Mouse (Mus musculus) kidney, postnatal 36 days (tissue): Measurements from ENCODE around the gene Nsun7.

ENCODE experiments used
- DNase-seq, 2 experiments: peaks; one replicate each; pipeline ENCODE4 v3.0.0; 2021 to 2022; ENCODE audit warnings: mixed read lengths in 2 of 2

Gene Nsun7

DNA sequence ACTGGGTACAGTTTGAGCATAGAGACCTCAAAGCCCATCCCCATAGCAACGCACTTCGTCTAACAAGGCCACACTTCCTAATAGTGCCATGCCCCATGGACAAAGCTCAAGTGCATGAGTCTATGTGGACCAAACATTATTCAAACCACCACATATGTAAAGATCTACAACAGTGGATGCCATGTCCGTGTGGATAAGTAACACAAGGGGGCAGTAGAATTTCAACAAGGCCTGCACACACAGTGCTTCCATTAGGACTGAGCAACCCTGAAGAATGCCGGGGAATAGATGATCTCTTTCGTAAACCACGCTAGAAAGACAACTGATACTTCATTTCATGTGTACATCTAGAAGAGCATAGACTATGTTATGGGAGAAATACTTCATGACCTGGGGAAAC is 21.0 kb downstream of the Nsun7 start:
- no peak for DNase-seq

DNA sequence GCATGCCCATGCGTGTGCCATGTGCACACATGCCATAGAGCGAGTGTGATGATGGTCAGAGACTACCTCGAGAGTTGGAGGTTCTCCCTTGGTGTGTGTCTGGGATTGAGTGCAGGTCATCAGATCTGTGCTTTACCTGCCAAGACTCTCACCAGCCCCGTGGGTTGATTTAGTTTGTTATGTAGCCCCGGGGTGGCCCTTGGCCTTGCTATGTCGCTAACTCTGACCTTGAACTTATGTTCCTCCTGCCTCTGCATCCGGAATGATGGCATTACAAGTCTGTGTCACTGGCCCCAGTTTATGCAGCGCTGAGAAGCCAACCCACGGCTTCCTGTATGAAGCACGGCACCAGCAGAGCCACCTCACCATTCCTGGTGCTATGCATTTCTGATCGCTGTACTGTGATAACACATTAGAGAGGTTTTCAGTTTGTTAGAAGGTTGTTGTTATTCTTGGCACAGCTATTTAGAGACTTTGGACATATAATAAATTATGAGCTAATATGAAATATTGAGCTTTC is 34.5 kb downstream of the Nsun7 start:
- DNase-seq: peak in 1 of 2 experiments; percentile 14

DNA sequence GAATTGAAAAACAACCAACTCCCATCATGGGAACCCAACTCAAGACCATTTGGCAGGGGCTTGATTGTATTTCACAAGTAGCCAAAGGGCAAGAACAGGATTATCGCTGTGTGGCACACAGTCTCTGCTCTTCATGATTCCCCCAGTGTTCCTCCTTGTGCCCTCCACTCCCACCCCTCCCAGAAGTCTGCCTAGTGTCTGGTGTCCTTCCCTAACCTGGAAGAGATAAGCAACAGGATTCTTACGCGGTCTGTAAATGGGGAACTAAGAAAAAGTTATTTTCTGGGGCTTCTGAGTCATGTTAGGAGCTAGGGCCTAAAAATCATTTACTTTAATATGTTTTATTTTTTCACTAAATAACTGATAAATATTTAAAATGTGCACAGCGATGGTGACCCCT is 35.3 kb downstream of the Nsun7 start:
- DNase-seq: no peak

DNA sequence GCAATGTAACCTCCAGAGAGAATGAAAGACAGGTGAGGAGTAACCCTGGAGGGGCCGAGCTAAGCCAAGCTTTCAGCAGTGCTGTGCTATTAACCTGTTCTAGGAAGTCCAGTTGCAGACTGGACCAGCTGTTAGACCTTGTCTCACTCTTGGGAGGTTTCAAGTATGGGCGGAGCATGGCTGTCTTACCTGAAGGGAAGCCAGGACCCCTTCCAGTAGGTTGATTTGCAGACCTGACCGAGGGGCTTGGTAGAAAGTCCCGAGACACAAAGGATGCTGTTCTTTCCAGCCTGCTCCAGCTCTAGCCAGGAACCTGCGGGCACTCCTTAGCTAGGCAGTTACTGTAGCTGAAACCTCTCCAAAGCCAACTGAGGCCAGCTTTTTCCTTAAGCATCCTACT is 36.4 kb downstream of the Nsun7 start:
- DNase-seq: no peak

DNA sequence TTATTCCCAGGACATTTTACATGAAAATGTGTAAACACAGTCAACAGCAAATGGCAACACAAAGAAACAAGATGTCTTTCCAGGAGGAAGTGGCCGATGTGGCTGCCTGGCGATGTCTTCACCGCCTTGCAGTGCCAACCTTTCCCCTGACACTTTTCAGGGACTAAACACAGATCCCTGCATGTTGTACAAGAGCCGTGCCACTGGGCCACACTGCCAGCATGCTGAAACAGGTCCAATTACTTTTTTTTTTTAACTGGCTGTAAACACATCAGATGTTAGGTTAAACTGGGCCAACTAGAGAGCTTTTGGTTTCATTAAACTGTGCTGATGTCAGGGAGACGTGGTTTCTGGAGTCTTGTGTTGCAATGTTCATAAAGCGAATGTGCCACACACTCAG is 39.2 kb downstream of the Nsun7 start:
- no peak for DNase-seq

DNA sequence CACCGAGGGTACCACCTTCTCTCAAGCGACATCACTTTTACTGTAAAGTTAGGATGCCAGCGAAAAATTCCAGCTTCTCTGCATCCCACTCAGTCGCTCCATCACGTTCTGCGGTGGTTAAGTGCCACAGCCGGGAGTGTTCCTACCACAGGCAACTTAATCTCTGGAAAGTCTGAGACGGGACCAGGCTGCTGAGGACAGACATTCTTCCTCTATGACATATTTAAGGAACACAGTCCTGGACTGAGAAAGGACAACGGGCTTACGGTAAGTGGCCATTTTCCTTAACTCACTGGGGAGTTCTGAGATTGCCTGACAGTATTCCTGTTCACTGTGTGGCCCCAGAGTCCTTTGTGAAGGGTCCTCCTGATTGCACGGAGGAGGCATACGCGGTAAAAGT is 40.9 kb downstream of the Nsun7 start:
- DNase-seq: no peak

DNA sequence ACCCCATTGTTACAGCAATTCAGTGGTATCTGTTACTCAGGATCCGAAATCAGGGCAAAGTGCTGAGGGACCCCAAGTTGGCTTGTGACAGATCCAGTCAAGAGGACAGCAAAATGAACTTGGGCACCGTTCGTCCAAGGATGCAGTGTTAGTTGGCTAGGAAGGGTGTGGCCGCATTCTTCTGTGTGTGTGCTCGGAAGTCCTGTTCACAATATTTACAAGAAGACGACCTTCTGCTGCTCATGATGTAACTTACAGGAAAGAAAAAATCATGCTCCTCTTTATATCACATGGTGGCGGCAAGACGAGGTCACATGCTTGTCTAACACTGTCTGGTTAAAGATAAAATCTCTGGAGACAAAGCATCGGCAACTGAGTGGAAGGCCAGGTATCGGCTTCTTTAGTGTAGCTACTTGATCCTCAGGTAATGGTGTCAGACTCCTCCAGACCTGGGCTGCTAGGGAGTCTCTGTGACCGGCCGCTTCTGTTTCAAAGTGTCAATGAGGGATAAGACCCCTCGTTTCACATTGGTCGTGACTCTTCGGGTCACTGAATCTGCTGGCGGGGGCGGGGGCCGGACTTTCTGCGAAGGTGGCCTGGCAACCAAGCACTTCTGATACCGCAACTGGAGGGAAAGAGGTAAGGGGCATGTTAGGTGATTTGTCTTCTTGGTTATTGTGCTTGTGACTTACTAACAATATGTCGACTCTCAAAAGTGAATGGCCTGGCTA is 42.6 kb downstream of the Nsun7 start:
- DNase-seq: no peak

DNA sequence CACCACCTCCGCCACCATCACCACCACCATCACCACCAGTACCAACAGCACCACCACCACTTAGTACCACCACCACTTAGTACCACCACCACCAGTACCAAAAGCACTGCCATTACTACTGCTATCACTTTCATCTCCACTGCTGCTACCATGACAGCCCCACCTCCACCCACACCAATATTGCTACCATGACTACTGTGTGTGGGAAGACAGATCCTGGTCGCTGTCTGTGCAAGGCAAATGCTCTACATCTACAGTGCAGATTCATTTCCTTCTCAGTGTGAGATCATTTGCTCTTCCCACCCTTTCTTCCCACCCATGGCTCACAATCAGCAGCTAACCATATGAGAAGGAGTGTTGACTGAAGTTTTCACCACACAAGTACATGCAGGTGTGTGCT is 43.2 kb downstream of the Nsun7 start:
- no peak for DNase-seq

DNA sequence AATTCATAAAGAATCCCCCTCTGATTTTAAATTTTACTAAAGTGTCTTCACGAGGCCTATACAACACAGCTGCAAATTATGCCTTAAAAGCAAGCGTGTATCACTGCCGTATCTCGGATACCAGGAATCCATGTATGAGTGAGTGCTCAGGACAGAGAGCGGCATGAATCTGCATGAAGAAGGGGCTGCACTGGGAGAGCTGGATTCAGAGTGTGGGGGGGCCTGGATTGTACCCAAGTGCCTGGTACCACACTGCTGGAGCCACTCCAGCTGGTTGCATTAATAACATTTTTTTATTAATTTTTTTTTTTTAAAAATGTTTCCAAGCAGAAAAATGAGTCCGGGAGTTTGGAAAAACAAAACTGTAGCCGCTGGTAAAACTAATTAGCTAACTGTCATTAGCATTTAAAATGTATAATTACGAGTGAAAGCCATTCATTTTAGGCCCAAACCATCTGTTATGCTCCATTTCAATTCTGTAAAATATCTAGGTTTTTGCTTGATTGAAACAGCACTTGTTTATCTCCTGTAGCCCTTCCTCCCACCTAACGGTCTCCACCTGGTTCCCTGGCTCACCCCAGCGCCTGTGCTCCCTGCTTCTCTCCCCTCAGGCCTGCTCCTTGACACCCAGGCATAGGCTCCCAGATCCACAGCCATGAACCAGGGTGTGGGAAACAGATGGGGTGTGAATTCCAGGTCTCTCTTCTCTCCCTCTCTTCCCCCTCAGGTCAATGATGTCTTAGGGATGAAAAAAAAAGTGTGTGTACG is 44.8 kb downstream of the Nsun7 start:
- DNase-seq: no peak

DNA sequence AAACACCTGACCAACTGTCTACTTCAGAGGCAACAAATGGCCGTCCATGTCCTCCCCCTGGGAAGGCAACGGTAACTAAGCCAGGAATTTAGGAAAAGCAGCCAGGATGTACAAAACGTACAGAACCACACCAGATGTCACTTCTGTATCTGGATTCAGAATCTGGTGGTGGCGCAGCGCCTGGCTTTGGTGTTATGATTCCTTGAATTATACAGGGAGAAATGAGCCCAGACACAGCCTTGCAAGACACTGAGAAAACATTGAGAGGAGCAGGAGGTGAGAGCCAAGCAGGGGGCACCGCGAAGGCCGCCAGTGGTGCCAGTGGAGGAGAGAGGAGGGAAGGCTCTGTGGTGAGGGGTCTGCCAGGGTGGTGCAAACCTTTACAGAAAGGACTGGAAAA is 45.8 kb downstream of the Nsun7 start:
- DNase-seq: no peak

DNA sequence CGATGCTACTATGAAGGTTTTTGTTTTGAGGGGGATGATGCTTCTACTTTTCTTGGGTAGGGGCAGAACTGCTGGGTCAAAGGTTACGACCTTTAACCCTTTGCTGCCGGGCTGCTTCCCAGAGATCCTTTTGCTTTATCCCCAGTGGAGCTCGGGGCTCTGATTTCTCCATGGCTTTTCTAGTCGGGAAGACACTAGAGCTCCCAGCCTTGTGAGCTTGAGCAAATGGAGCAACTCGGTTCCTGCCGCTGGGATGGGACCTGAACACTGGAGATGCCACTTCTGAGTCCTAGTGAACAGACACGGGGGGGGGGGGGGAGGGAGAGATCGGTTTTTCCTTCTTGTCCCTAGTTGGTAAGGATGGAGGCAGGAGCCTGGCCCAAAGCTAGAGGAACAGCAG is 50.6 kb downstream of the Nsun7 start:
- no peak for DNase-seq

DNA sequence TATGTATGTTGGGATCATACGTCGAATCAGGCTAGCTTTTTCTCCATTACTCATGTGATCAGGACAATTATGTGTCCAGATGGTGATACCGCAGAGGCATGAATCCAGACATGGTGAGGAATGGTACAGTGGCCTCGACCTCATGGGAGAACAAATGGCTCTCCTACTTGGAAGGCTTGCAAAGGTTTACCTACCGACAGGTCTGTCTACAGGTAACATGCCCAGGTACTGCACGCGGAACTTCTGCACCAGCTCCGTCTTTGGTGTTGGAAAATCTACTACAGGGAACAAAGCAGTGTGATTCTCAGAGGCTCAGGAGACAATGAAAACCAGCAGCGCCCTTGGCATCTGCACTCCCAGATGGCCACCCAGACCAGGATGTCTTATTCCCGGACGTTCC is 51.1 kb downstream of the Nsun7 start:
- DNase-seq: no peak

DNA sequence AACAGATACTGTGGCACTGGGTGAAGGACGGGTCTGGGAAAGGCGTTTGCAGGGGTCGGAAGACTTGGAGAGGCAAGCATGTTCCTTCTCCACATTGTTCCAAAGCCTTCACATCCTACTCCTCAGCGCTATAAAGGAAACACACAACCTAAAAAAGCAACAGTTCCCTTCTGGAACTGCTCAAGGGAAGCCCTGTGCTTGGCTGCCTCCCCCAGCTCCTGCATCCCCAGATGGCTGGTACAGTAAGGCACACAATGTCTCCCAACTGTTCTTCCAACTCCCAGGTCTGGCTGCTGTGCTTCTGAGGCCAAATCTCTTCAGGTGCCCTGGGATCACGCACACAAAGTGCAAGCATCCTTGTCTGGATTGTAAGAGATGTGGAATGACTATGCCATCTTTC is 56.1 kb downstream of the Nsun7 start:
- DNase-seq: no peak

DNA sequence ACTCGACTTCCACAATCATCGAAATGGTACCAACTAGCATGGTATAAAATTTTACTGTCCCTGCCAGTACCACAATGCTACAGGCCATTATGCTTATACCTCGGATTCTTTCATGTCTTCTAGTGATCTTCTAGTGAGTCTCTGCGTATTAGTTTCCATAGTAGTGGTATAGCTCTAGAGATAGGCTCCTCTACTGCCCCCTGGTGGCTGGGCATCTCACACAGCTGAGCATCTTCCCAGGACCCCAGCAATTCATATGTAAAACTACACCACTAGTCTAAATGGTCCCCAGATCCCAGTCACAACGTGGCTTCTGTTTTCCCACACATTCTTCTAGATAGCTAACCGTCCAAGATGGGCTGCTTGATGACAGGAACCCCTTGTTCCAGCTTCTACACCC is 59.6 kb downstream of the Nsun7 start:
- DNase-seq: peak; percentile 65 to 89

DNA sequence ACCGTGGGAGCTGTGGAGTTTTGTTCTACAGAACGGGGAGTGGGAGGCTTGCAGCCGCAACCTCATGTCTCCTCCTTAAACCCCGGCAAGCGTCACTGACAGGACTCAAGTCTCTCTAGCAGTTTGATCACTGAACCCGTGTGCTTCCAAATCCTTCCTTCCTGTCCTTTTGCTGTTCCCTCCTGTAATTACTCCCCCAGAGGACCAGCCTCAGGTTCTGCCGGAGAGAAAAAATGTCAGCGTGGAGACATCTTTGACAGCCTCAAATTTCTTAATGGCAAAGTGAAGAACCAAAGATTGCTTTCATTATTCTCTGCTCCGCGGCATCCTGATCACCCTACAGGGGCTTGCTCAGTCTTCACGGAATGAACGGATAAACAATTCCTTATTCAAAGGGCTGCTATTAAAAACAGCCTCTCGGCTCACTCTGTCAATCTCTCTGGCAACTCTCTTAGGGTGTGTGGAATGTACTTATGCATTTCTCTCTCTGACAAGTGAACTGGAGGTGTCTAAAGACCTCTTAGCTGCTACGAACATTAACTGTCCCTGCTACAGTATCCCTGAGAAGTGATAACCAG is 60.2 kb downstream of the Nsun7 start:
- no peak for DNase-seq

DNA sequence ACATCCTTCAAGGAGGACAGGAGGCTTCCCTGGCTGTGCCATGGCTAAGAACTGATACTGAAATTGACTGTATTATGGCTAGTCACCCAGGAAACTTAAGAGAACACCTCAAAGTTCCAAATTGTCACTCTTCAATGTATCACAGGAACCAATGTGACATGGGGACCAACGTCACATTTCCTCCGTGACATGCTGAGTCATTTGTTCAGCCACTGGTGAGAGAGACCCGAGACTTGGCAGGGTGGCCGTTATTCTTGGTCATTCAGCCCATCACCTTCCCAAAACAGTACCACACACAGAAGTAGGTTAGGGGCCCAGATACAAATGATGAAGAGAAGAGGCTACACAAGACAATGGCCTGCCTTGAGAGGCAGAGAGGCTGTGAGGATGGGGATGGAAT is 63.4 kb downstream of the Nsun7 start:
- DNase-seq: no peak

DNA sequence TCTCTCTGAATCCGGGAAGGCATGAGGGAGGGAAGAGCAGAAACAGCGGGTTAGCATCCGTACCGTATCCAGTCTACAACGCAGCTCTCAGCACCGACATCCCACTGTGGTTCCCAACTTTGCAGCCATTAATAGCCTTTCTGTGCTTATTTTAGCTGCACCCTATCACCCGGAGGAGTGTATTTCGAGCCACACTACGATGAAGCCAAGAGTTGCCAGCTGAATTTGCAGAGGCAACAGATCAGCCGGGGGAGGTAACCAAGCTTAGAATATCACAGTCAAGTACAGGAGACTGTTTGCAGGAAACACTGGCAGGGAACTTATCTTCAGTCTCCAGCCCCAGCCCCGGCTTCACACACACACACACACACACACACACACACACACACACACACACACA is 63.9 kb downstream of the Nsun7 start:
- no peak for DNase-seq

DNA sequence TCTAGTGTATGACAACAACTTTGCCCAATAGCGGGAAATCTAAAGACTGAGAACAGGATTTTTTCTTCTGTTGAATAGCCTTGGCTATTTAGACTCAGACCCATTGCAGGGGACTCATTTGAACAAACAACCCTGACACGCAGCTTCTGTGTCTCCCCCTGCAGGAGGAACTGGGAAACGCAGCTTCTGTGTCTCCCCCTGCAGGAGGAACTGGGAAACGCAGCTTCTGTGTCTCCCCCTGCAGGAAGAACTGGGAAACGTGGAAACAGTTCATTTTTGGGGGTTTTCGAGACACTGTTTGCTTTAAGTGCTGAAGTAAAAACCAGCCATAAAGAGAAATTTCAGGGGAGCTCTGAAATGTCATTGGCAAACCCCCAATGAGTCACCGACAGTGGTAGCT is 66.7 kb downstream of the Nsun7 start:
- DNase-seq: no peak

DNA sequence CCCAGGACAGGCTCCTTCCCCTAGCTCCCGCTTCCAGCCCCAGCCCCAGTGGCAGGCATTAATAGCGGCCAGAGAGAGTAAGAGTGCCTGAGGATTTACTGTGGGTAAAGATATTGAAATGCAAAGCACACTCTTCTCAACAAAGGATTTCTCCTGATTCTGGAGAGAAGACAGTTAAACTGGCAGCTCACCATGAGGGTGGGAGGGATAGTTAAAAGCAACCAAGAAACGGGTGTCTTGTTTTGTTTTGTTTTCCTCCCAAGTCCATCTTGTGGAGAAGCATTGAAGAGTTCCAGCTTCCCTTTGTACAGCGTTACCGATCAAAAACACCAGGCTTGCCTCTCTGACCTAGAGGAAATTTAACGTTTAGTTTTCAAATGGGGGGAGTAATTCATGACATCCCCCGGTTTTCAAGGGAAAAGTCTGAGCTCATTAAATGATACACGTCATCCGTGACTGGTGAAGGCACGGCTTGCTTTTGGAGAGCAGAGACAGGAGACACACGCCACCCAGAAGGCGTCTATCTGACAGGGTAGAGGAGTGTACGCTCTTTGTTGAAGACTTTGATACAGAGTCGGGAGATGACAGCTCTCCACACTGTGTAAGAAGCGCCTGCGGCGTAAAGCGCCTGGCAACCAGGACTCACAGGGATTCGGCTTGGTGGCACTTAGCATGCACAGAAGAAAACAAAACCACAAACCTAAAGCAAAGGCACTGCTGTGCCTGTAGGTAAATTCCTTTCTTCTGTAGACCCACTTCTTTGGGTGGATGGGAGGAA is 68.4 kb downstream of the Nsun7 start:
- DNase-seq: no peak

DNA sequence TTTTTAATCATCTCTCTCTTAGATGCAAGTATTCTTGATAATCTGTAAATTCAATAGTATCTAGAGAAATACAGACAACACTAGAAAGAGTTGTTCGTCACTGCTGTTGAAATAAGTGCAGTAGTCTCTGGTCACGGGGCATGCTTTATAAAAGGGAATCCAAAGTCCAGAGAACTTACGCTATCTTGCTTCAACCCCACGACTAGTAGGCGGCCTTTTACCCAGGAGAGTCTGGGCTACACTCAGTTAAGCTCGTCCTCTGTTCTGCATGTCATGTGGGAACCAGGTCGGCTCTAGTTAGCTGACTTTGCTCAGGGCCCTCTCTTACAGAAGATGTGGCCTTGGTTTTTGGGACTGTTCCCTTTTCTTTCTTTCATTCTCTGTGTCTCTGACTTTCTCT is 69.1 kb downstream of the Nsun7 start:
- DNase-seq: peak in 1 of 2 experiments; percentile 60

DNA sequence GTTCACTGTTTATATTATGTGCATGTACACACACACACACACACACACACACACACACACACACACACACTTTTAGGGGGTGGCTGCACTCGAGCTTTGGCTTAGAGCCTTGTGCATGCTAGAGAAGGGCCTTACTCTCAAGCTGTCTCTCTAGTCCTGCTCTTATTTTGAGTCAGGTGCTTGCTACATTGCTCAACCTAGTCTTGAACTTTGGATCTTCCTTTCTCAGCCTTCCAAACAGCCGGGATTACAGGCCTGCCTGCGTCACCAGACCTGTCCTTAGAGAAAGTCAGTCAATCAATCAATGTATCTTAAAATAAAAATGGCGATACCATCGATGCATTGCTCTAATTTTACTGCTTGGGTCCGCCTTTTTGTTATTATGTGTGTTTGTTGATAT is 71.1 kb downstream of the Nsun7 start:
- DNase-seq: no peak

DNA sequence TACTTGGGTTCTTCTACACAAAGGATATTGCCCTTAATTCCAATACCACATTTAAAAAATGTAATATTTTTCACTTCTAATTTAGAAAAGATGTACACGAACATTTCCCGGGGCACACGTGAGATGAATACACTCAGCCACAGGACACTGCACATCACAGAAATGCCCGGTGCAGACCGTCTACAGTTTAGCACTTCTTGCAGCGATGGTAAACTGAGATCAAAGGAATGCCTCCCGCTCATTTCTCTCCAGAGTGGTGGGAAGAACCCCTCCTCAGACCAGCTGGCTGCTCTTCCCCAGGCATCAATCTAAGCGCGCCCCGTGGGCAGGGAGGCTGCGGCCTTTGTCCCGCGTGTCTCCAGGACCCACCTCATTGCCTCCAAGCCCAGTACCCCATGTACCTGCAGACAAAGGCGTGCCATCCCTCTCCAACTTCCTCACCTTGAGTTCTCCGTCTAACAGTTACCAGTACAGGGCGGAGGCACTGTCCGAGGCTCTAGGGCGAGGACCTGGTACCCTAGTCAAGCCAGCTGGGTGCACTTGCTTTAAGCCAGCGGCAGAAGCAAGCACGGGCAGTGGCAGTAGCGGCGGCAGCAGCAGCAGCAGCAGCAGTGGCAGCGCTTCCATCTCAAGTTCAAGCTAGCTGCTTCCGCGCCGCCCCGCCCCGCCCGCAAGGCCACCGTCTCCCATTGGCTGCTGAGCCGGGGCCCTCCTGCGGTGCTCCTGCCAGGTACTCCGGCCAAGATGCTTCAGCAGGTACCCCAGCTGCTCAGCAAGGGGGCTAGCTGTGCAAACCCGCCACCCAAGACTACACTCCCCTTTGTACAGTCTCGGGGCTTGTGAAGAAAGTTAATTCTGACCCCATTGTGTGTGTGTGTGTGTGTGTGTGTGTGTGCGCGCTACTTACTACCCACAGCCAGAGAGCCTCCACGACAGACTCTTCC is 77.6 kb downstream of the Nsun7 start:
- peak; percentile 68 to 81 for DNase-seq
